Mouse (Mus musculus) thymus, postnatal 0 days (tissue): ENCODE measurements around the gene 4933400A11Rik. TPM values are rescaled to one million over a fixed set of nuclear protein-coding genes. Genes with fewer than 3 reads are reported as not detected.

Experiments
- DNase-seq: peaks from one replicate; pipeline ENCODE4 v3.0.0-alpha.2; 2015; ENCODE audit warnings: low spot score
- polyA plus RNA-seq: library from polyadenylated mRNA; unstranded; fragments of >200 nt; fragmentation: Nextera tagmentation; extraction: Ambion mirVana; gene quantifications from 2 replicates; pipeline ENCODE4 v1.2.1, GENCODE M21; 2015

4933400A11Rik gene
- polyA plus RNA-seq = 0.12 and 0.15 TPM in 2 replicates

- no peak for DNase-seq
These were observed at the start of gene 4933400A11Rik for GRCm38 (mm10) chrX:169779535-169779934. Gene 4933400A11Rik (minus strand): TSS chrX:169779635.

DNA sequence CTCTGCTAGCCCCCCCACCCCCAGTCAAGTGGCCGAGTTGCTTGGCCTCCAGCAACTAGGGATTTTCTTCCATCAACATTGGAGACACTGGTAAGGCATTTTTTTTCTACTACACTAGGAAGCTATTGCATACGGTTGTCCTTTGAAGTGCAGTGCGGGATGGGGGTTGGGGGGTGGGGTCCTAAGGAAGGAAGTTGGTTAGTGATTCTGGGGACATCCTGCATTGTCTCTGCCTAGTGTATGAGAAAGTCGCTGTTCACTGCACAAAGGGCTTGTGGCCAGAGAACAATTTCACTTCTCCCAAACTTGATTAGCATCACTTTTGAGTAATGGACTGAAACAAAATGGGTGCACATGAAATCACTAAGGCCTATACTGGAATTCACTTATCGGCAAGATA lies 48.7 kb upstream of the 4933400A11Rik start:
- DNase-seq = peak; percentile 6

DNA sequence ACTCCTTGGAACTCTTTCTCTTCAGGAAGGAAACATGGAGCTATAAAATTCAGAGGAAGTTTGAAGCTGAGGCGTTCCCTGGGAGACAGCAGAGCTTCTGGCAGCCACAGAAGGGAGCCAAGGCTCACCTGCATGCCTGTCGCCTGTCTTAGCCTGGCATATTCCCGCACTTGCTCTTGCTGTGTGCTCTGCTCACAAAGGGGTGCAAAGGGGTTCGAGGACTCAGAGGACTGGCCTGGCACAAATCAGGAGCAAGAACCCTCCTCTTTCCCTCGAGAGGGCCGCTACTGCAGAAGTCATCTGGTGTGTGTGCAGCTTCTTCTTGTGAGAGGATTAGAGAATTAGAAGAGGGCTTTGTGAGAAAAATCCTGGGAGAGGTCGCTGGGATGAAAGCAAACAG lies 48.3 kb upstream of the 4933400A11Rik start:
- no peak for DNase-seq

- no peak for DNase-seq
These were observed 47.5 kb upstream of the 4933400A11Rik start for GRCm38 (mm10) chrX:169826947-169827346.

GRCm38 (mm10) chrX:169813673-169814072 lies 34.2 kb upstream of the 4933400A11Rik start:
- no peak for DNase-seq

- DNase-seq = no peak
These were observed 32.3 kb upstream of the 4933400A11Rik start for GRCm38 (mm10) chrX:169811783-169812182.

GRCm38 (mm10) chrX:169811318-169811717 lies 31.9 kb upstream of the 4933400A11Rik start:
- DNase-seq = no peak

- DNase-seq = no peak
These were observed 28.3 kb upstream of the 4933400A11Rik start for GRCm38 (mm10) chrX:169807744-169808143.

GRCm38 (mm10) chrX:169805791-169806190 lies 26.4 kb upstream of the 4933400A11Rik start:
- no peak for DNase-seq

DNA sequence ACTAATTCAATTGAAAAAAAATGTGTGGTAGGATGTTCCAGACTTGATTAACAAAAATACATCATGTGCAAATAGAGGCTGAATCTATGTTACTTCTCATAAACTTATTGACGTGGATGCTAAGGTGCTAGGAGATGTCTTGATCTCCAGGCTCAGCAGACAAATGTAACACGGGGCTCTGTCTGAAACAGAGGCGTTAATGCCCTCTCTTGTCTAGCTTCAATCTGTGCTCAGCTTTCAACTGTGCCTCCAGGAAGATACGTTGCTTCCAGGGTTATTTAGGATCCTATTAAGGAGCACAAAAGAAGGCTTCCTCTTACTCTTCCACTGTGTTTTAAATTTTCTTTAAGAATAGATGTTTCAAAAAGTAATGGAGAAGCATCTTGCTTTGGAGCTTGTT lies 20.8 kb upstream of the 4933400A11Rik start:
- no peak for DNase-seq

- peak; percentile 16 for DNase-seq
These were observed 19.7 kb upstream of the 4933400A11Rik start for GRCm38 (mm10) chrX:169798987-169799680.

GRCm38 (mm10) chrX:169797148-169797547 lies 17.7 kb upstream of the 4933400A11Rik start:
- DNase-seq = no peak

- DNase-seq = no peak
These were observed 15.4 kb upstream of the 4933400A11Rik start for GRCm38 (mm10) chrX:169794831-169795311.

DNA sequence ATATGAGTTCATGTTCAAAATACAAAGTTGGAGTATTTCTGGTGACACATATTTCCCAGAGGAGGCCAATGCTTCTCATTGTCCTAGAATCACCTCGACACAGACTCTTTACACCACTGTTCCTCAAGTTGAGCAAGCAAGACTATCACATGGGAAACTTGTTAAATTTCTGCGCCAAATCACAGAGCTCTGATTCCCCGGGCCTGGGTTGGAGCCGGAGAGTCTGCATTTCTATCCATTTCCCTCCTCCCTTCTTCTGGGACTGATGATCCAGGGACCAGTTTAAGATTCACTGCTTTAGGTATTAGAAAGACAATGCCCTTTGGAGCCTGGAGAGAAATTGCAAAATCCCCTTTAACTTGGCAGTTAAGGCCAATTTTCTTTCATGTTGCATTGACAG lies 15.0 kb upstream of the 4933400A11Rik start:
- DNase-seq = no peak

DNA sequence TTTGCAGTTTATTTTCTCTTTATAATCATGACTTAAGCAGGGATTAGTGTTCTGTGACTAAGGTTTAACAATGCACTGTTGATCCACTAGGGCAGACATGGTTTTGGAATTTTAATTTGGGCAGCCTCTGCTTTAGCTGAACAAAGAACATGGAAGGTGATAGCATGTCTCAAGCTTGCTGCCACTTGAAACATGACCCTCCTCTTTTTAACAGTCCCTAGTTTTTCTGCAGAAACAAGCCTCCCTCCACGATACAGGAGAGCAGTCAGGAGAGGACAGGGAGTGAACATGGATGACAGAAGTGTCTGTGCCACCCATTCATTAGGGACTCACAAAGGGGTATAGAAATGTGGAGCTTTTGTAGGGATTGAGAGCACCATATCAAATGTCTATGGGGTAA lies 13.4 kb upstream of the 4933400A11Rik start:
- no peak for DNase-seq

GRCm38 (mm10) chrX:169789702-169790101 lies 10.3 kb upstream of the 4933400A11Rik start:
- DNase-seq = no peak

GRCm38 (mm10) chrX:169758001-169758400 lies 21.4 kb downstream of the 4933400A11Rik start:
- no peak for DNase-seq

DNA sequence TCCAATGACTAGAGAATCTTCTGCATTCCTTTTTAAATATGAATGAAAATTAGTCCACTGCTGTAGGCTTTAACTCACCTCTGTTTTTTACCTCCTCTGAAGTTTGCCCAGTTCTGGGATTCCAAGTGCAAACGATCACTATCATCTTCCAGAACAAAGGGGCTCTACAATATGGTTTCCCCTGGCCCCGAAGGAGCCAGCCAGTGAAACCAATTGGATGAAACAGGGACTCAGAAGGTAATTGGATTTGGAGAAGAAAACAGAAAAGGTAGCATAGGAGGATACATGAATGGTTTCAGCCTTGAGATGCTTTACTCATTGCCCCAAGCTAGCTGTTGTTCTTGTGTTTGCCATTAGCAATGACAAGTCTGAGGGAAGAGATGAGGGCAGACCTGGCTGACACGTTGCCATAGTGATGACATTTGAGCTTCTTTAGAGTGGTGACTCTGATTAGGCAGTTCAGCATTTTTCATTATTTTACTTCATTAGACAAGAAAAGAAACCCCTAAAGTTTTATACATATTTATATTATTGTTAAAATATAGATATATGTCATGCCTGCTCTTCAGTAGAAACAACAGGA lies 44.0 kb downstream of the 4933400A11Rik start:
- no peak for DNase-seq

Other genes with a start within 250 kb of the 4933400A11Rik start
- 1.5 and 2.0 TPM in 2 replicates for gene Mid1, start 94.4 kb downstream of the 4933400A11Rik start, polyA plus RNA-seq
- 166 and 243 TPM in 2 replicates for gene Gm21887, start 230.0 kb upstream of the 4933400A11Rik start, polyA plus RNA-seq